Mouse (Mus musculus): ENCODE results near the gene Gucy2g. TPM values are rescaled to one million over a fixed set of nuclear protein-coding genes. Genes with fewer than 3 reads are reported as not detected.
"Not testable (repeated sequence)": the region's sequence is repeated elsewhere in the genome, so short reads cannot be mapped to it uniquely, and the experiment has no call there.

The Gucy2g gene
- polyA plus RNA-seq, 1 experiment from 2014 or later, result 0.05 TPM

- no peak overlapping the region for H3K4me3 ChIP-seq (ENCODE audit: low read depth, low read length)
- H3K27me3 ChIP-seq (ENCODE audit: control insufficient read depth, insufficient read depth, low read length), result no peaks in the 10 kb centered on the region
- ATAC-seq (ENCODE audit: low read depth), result no peak
- 60% methylated on average over 7 of the region's 7 CpGs for WGBS
- H3K9ac ChIP-seq (replicated peaks; ENCODE audit: low read depth, low read length), result no peak overlapping the region
- H3K27ac ChIP-seq (ENCODE audit: low read depth, low read length), result no peak overlapping the region; the same call in 1 of the 2 replicates
- no peaks in the 10 kb centered on the region for H3K36me3 ChIP-seq (ENCODE audit: control insufficient read depth, insufficient read depth, low read length)
- no peaks in the 10 kb centered on the region for H3K9me3 ChIP-seq (ENCODE audit: control insufficient read depth, low read length)
- H3K4me2 ChIP-seq (ENCODE audit: low read depth, low read length), result no peak overlapping the region
- no peaks in the 10 kb centered on the region for H3K4me1 ChIP-seq (ENCODE audit: control insufficient read depth, insufficient read depth, low read length)
Observed at GRCm38 (mm10) chr19:55184442-55184841, 56.6 kb downstream of the Gucy2g start.

- no peak within 1 kb of the TSS for H3K4me2 ChIP-seq (ENCODE audit: low read depth, low read length)
- H3K36me3 ChIP-seq (ENCODE audit: control insufficient read depth, insufficient read depth, low read length), result no peaks in the 10 kb centered on the region
- H3K4me3 ChIP-seq (ENCODE audit: low read depth, low read length), result no peak within 1 kb of the TSS
- ATAC-seq (ENCODE audit: low read depth), result no peak
- H3K9me3 ChIP-seq (ENCODE audit: control insufficient read depth, low read length), result no peaks in the 10 kb centered on the region
- H3K27me3 ChIP-seq (ENCODE audit: control insufficient read depth, insufficient read depth, low read length), result no peaks in the 10 kb centered on the region
- H3K4me1 ChIP-seq (ENCODE audit: control insufficient read depth, insufficient read depth, low read length), result no peaks in the 10 kb centered on the region
- 77% methylated on average over 5 of the region's 5 CpGs for WGBS
- H3K9ac ChIP-seq (replicated peaks; ENCODE audit: low read depth, low read length), result no peak within 1 kb of the TSS
- H3K27ac ChIP-seq (ENCODE audit: low read depth, low read length), result no peak within 1 kb of the TSS
Observed at GRCm38 (mm10) chr19:55180433-55180832, 60.6 kb downstream of the Gucy2g start, which contains the start of gene Tectb. Tectb (plus strand) TSS chr19:55180733.

GRCm38 (mm10) chr19:55177143-55177542 is 63.9 kb downstream of the Gucy2g start:
- no peak for ATAC-seq (ENCODE audit: low read depth)
- Histone ChIP-seq H3K27ac (ENCODE audit: low read depth, low read length) (no peak overlapping the region), H3K36me3 (ENCODE audit: control insufficient read depth, insufficient read depth, low read length) (no peaks in the 10 kb centered on the region), H3K9me3 (ENCODE audit: control insufficient read depth, low read length) (no peaks in the 10 kb centered on the region), H3K4me1 (ENCODE audit: control insufficient read depth, insufficient read depth, low read length) (no peaks in the 10 kb centered on the region), H3K4me2 (ENCODE audit: low read depth, low read length) (no peak overlapping the region), H3K4me3 (ENCODE audit: low read depth, low read length) (no peak overlapping the region), H3K27me3 (ENCODE audit: control insufficient read depth, insufficient read depth, low read length) (no peaks in the 10 kb centered on the region), H3K9ac (replicated peaks; ENCODE audit: low read depth, low read length) (no peak overlapping the region)
- WGBS, result 85% methylated on average over 3 of the region's 3 CpGs

- WGBS, result 81% methylated on average over 1 of the region's 1 CpGs
Observed at GRCm38 (mm10) chr19:55171585-55171984, 69.5 kb downstream of the Gucy2g start.

GRCm38 (mm10) chr19:55170399-55170798 is 70.6 kb downstream of the Gucy2g start:
- Histone ChIP-seq H3K9me3 (ENCODE audit: control insufficient read depth, low read length) (no peaks in the 10 kb centered on the region), H3K9ac (replicated peaks; ENCODE audit: low read depth, low read length) (no peak overlapping the region), H3K4me1 (ENCODE audit: control insufficient read depth, insufficient read depth, low read length) (no peaks in the 10 kb centered on the region), H3K36me3 (ENCODE audit: control insufficient read depth, insufficient read depth, low read length) (no peaks in the 10 kb centered on the region), H3K27me3 (ENCODE audit: control insufficient read depth, insufficient read depth, low read length) (no peaks in the 10 kb centered on the region), H3K4me2 (ENCODE audit: low read depth, low read length) (no peak overlapping the region), H3K27ac (ENCODE audit: low read depth, low read length) (no peak overlapping the region), H3K4me3 (ENCODE audit: low read depth, low read length) (no peak overlapping the region)
- no peak for ATAC-seq (ENCODE audit: low read depth)

More at GRCm38 (mm10) chr19:55171585-55171984, 69.5 kb downstream of the Gucy2g start:
- no peak overlapping the region for H3K4me3 ChIP-seq (ENCODE audit: low read depth, low read length)
- no peaks in the 10 kb centered on the region for H3K27me3 ChIP-seq (ENCODE audit: control insufficient read depth, insufficient read depth, low read length)
- no peaks in the 10 kb centered on the region for H3K36me3 ChIP-seq (ENCODE audit: control insufficient read depth, insufficient read depth, low read length)
- H3K4me1 ChIP-seq (ENCODE audit: control insufficient read depth, insufficient read depth, low read length), result no peaks in the 10 kb centered on the region
- H3K9me3 ChIP-seq (ENCODE audit: control insufficient read depth, low read length), result no peaks in the 10 kb centered on the region
- no peak overlapping the region for H3K4me2 ChIP-seq (ENCODE audit: low read depth, low read length)
- H3K9ac ChIP-seq (replicated peaks; ENCODE audit: low read depth, low read length), result no peak overlapping the region
- ATAC-seq (ENCODE audit: low read depth), result no peak
- no peak overlapping the region for H3K27ac ChIP-seq (ENCODE audit: low read depth, low read length)

GRCm38 (mm10) chr19:55169236-55169729 is 71.8 kb downstream of the Gucy2g start:
- not testable (repeated sequence) for H3K36me3 ChIP-seq (ENCODE audit: control insufficient read depth, insufficient read depth, low read length); ATAC-seq (ENCODE audit: low read depth); H3K4me3 ChIP-seq (ENCODE audit: low read depth, low read length); H3K4me1 ChIP-seq (ENCODE audit: control insufficient read depth, insufficient read depth, low read length); H3K4me2 ChIP-seq (ENCODE audit: low read depth, low read length); H3K9ac ChIP-seq (replicated peaks; ENCODE audit: low read depth, low read length); H3K27ac ChIP-seq (ENCODE audit: low read depth, low read length); H3K9me3 ChIP-seq (ENCODE audit: control insufficient read depth, low read length); H3K27me3 ChIP-seq (ENCODE audit: control insufficient read depth, insufficient read depth, low read length)
- 93% methylated on average over 8 of the region's 8 CpGs for WGBS

- ATAC-seq (ENCODE audit: low read depth), result no peak
- H3K9me3 ChIP-seq (ENCODE audit: control insufficient read depth, low read length), result no peaks in the 10 kb centered on the region
- H3K27me3 ChIP-seq (ENCODE audit: control insufficient read depth, insufficient read depth, low read length), result no peaks in the 10 kb centered on the region
- no peaks in the 10 kb centered on the region for H3K36me3 ChIP-seq (ENCODE audit: control insufficient read depth, insufficient read depth, low read length)
- H3K4me1 ChIP-seq (ENCODE audit: control insufficient read depth, insufficient read depth, low read length), result no peaks in the 10 kb centered on the region
- H3K27ac ChIP-seq (ENCODE audit: low read depth, low read length), result no peak overlapping the region
- WGBS, result 84% methylated on average over 6 of the region's 6 CpGs
- no peak overlapping the region for H3K4me3 ChIP-seq (ENCODE audit: low read depth, low read length)
- H3K9ac ChIP-seq (replicated peaks; ENCODE audit: low read depth, low read length), result no peak overlapping the region
- H3K4me2 ChIP-seq (ENCODE audit: low read depth, low read length), result no peak overlapping the region
Observed at GRCm38 (mm10) chr19:55168360-55168759, 72.7 kb downstream of the Gucy2g start.

- Histone ChIP-seq H3K9ac (replicated peaks; ENCODE audit: low read depth, low read length) (no peak overlapping the region), H3K27me3 (ENCODE audit: control insufficient read depth, insufficient read depth, low read length) (no peaks in the 10 kb centered on the region), H3K4me3 (ENCODE audit: low read depth, low read length) (no peak overlapping the region), H3K36me3 (ENCODE audit: control insufficient read depth, insufficient read depth, low read length) (no peaks in the 10 kb centered on the region), H3K4me2 (ENCODE audit: low read depth, low read length) (no peak overlapping the region), H3K9me3 (ENCODE audit: control insufficient read depth, low read length) (no peaks in the 10 kb centered on the region), H3K4me1 (ENCODE audit: control insufficient read depth, insufficient read depth, low read length) (no peaks in the 10 kb centered on the region), H3K27ac (ENCODE audit: low read depth, low read length) (no peak overlapping the region)
- WGBS, result 73% methylated on average over 2 of the region's 2 CpGs
- ATAC-seq (ENCODE audit: low read depth), result no peak
Observed at GRCm38 (mm10) chr19:55167741-55168140, 73.3 kb downstream of the Gucy2g start.

GRCm38 (mm10) chr19:55166741-55167140 is 74.3 kb downstream of the Gucy2g start:
- H3K4me3 ChIP-seq (ENCODE audit: low read depth, low read length), result no peak overlapping the region
- no peak for ATAC-seq (ENCODE audit: low read depth)

More at GRCm38 (mm10) chr19:55166741-55167140, 74.3 kb downstream of the Gucy2g start:
- H3K27ac ChIP-seq (ENCODE audit: low read depth, low read length), result no peak overlapping the region
- H3K9me3 ChIP-seq (ENCODE audit: control insufficient read depth, low read length), result no peaks in the 10 kb centered on the region
- no peak overlapping the region for H3K4me2 ChIP-seq (ENCODE audit: low read depth, low read length)
- 95% methylated on average over 2 of the region's 2 CpGs for WGBS
- no peaks in the 10 kb centered on the region for H3K4me1 ChIP-seq (ENCODE audit: control insufficient read depth, insufficient read depth, low read length)
- no peaks in the 10 kb centered on the region for H3K36me3 ChIP-seq (ENCODE audit: control insufficient read depth, insufficient read depth, low read length)
- no peaks in the 10 kb centered on the region for H3K27me3 ChIP-seq (ENCODE audit: control insufficient read depth, insufficient read depth, low read length)
- H3K9ac ChIP-seq (replicated peaks; ENCODE audit: low read depth, low read length), result no peak overlapping the region
